Mouse (Mus musculus) heart, adult 9 months (tissue): ENCODE data around the gene Eno3.

ENCODE experiments used
- DNase-seq, 2 experiments: peaks; one replicate each; pipeline ENCODE4 v3.0.0; 2022; ENCODE audit warnings: low spot score in 2 of 2

The Eno3 gene

GRCm38 (mm10) chr11:70681170-70681569, 24.2 kb downstream of the Eno3 start:
- DNase-seq, result no peak

- DNase-seq, result no peak
These were observed 25.0 kb downstream of the Eno3 start for GRCm38 (mm10) chr11:70681897-70682581.

- no peak for DNase-seq
These were observed 26.6 kb downstream of the Eno3 start for GRCm38 (mm10) chr11:70683640-70684039.

GRCm38 (mm10) chr11:70686901-70687566, 30.0 kb downstream of the Eno3 start:
- DNase-seq, result no peak

- peak; percentile 93 for DNase-seq
These were observed 30.7 kb downstream of the Eno3 start, which contains the start of gene Camta2 for GRCm38 (mm10) chr11:70687601-70688199. Camta2 (minus strand) TSS chr11:70688105.

GRCm38 (mm10) chr11:70688372-70688771, 31.4 kb downstream of the Eno3 start:
- no peak for DNase-seq

- no peak for DNase-seq
These were observed 32.6 kb downstream of the Eno3 start for GRCm38 (mm10) chr11:70689578-70689977.

- DNase-seq, result no peak
These were observed 36.5 kb downstream of the Eno3 start for GRCm38 (mm10) chr11:70693504-70693903.

- no peak for DNase-seq
These were observed 40.4 kb downstream of the Eno3 start for GRCm38 (mm10) chr11:70697376-70697775.

- no peak for DNase-seq
These were observed 42.0 kb downstream of the Eno3 start for GRCm38 (mm10) chr11:70699051-70699450.

GRCm38 (mm10) chr11:70699722-70700556, 42.9 kb downstream of the Eno3 start, which contains the start of the genes Inca1 and Kif1c:
Inca1 (minus strand) TSS chr11:70700155.
Kif1c (plus strand) TSS chr11:70700548.
- peak; percentile 97 for DNase-seq

- peak; percentile 85 to 86 for DNase-seq
These were observed 43.6 kb downstream of the Eno3 start for GRCm38 (mm10) chr11:70700613-70701012.

GRCm38 (mm10) chr11:70701221-70701955, 44.4 kb downstream of the Eno3 start:
- peak in 1 of 2 experiments; percentile 32 for DNase-seq

GRCm38 (mm10) chr11:70701984-70702733, 45.2 kb downstream of the Eno3 start:
- peak; percentile 28 to 34 for DNase-seq

- peak; percentile 58 to 81 for DNase-seq
These were observed 45.8 kb downstream of the Eno3 start for GRCm38 (mm10) chr11:70702781-70703180.

- DNase-seq, result no peak
These were observed 49.1 kb downstream of the Eno3 start for GRCm38 (mm10) chr11:70706127-70706526.

GRCm38 (mm10) chr11:70711026-70711425, 54.0 kb downstream of the Eno3 start:
- DNase-seq, result no peak
